ENCODE assay signal across 10 mouse cellular contexts in the genomic region with DNA sequence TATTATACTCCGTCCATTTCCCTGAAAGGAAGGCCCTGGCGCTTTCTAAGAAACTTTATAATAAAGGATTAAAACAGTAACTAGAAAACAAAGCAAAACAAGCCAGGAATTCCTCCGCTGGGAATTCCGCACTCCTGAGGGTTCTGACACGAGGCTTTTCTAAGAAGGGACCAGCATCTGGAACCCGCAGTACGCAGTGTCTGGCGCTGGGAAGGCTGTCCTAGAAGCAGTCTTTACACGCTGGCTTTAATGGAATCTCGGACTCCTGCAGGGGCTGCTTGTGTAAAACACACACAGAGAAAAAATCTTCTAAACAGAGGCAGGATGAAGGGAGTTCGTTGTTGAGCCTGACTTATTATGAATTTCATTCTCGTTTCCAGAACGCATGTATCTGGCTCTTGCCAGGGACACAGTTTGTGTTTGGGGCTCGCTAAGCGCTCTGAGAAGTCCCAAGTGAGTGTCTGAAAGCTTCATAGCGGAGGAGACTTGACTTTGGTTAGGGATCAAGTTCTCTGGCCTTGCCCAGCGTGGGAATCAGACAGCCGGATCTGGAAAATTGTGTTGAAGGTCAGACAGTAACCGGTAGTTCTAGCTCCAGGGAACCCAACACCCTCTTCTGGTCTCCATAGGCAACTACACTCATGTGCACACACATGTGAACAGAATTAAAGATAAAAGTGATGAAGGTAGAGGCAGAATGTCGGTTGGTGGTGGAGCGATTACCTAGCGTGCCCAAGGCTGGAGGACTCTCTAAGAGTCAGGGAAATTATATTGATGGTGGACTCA.
A peak's percentile ranks its signal among the peaks of the same experiment; 100 is the strongest.
DNase-seq lines count a peak whose midpoint lies in the region; ATAC-seq and TF ChIP-seq lines count a peak whose summit lies in the region.
"Had no signal": no experiment of that assay in that cellular context is flagged by ENCODE, and none has a peak within 500 bp of the region (broad histone marks: within the 10 kb centered on the region; RNA-seq: fewer than 3 reads in every experiment).

No protein-coding gene starts in this region.

- no peak for ATAC-seq in hindbrain, embryonic 16.5 days
- ATAC-seq in intestine, postnatal 0 days = no peak

- H3K27ac ChIP-seq in hindbrain, embryonic 16.5 days (ENCODE audit: low read depth, low read length) = peak overlapping the region; percentile 25; the same call in 1 of the 2 replicates
- H3K27ac ChIP-seq in hindbrain, embryonic 10.5 days = no peak overlapping the region
- H3K27ac ChIP-seq in intestine, postnatal 0 days (ENCODE audit: low read depth, low read length) = no peak overlapping the region; the same call in 1 of the 2 replicates

- H3K36me3 ChIP-seq in hindbrain, embryonic 16.5 days (ENCODE audit: control insufficient read depth, insufficient read depth, low read length) = no peaks in the 10 kb centered on the region
- H3K36me3 ChIP-seq in hindbrain, embryonic 10.5 days = no peaks in the 10 kb centered on the region
- H3K36me3 ChIP-seq in intestine, postnatal 0 days (ENCODE audit: control insufficient read depth, insufficient read depth) = no peaks in the 10 kb centered on the region
- H3K36me3 ChIP-seq: G1E had no signal

- H3K9me3 ChIP-seq in hindbrain, embryonic 16.5 days (ENCODE audit: control insufficient read depth, low read length) = peaks cover 4% of the 10 kb centered on the region; the same call in 1 of the 2 replicates
- H3K9me3 ChIP-seq in hindbrain, embryonic 10.5 days = no peaks in the 10 kb centered on the region
- H3K9me3 ChIP-seq in intestine, postnatal 0 days (ENCODE audit: control insufficient read depth) = no peaks in the 10 kb centered on the region

- WGBS in hindbrain, embryonic 16.5 days = 80% methylated on average over 22 of the region's 22 CpGs
- 86% methylated on average over 22 of the region's 22 CpGs for WGBS in hindbrain, embryonic 10.5 days
- 63% methylated on average over 22 of the region's 22 CpGs for WGBS in intestine, postnatal 0 days

- no peak overlapping the region for H3K4me2 ChIP-seq in hindbrain, embryonic 16.5 days (ENCODE audit: low read length)
- no peak overlapping the region for H3K4me2 ChIP-seq in intestine, postnatal 0 days (replicated peaks; ENCODE audit: low read depth)

- no peak overlapping the region for H3K4me3 ChIP-seq in hindbrain, embryonic 16.5 days (ENCODE audit: low read length)
- H3K4me3 ChIP-seq in hindbrain, embryonic 10.5 days = no peak overlapping the region
- no peak overlapping the region for H3K4me3 ChIP-seq in intestine, postnatal 0 days (ENCODE audit: low read depth, low read length)
- H3K4me3 ChIP-seq: erythroblast, embryonic 14.5 days had no signal

- peak; percentile 60 for TF ChIP-seq CTCF in intestine, postnatal 0 days (IDR thresholded peaks at IDR 0.05; ENCODE audit: low read depth)

- no peak for DNase-seq in hindbrain, embryonic 10.5 days (ENCODE audit: low spot score)
- peak; percentile 36 for DNase-seq in ES-CJ7 (ENCODE audit: low read depth, low spot score)
- peak; percentile 17 for DNase-seq in gastrocnemius, postnatal 10 days
- DNase-seq in layer of hippocampus, adult 9-11 months = no peak
- DNase-seq in thymus, postnatal 10 days (ENCODE audit: low spot score in 2 of 2) = no peak
- DNase-seq in urinary bladder, postnatal 25 days (ENCODE audit: low spot score) = no peak

- H3K4me1 ChIP-seq in hindbrain, embryonic 16.5 days (ENCODE audit: control insufficient read depth, insufficient read depth, low read depth, low read length) = peaks cover 5% of the 10 kb centered on the region
- peaks cover 29% of the 10 kb centered on the region for H3K4me1 ChIP-seq in hindbrain, embryonic 10.5 days (replicated peaks)
- peaks cover 20% of the 10 kb centered on the region; the same call in 1 of the 2 replicates for H3K4me1 ChIP-seq in intestine, postnatal 0 days (replicated peaks; ENCODE audit: control insufficient read depth, insufficient read depth, low read length)

- H3K27me3 ChIP-seq in hindbrain, embryonic 16.5 days (replicated peaks; ENCODE audit: control insufficient read depth, insufficient read depth, low read length) = no peaks in the 10 kb centered on the region
- H3K27me3 ChIP-seq in hindbrain, embryonic 10.5 days (ENCODE audit: insufficient read depth, poor library complexity, severe bottlenecking) = no peaks in the 10 kb centered on the region; the same call in none of the 2 replicates
- no peaks in the 10 kb centered on the region for H3K27me3 ChIP-seq in intestine, postnatal 0 days (replicated peaks; ENCODE audit: control insufficient read depth, insufficient read depth, low read length)

- H3K9ac ChIP-seq in hindbrain, embryonic 16.5 days (ENCODE audit: low read depth, low read length) = no peak overlapping the region
- H3K9ac ChIP-seq in intestine, postnatal 0 days (ENCODE audit: low read depth, low read length) = no peak overlapping the region

Comparison
In these comparisons a context has a peak if more than half of its experiments do, and no peak if none do; other contexts are left out.
1. DNase-seq: peak in ES-CJ7 (single experiment) and gastrocnemius, postnatal 10 days (single experiment); none in hindbrain, embryonic 10.5 days (single experiment), layer of hippocampus, adult 9-11 months (single experiment), thymus, postnatal 10 days (0 of 2) and urinary bladder, postnatal 25 days (single experiment).